Mouse (Mus musculus) mature B cell (primary cell): ENCODE measurements around the gene Ddx46.

Experiments
- in situ Hi-C: fragments of 300-500 bp; cut with MboI; formaldehyde crosslinking; loops from 2 replicates; pipeline ENCODE4 v1.14.3; 2019

Ddx46 gene

DNA sequence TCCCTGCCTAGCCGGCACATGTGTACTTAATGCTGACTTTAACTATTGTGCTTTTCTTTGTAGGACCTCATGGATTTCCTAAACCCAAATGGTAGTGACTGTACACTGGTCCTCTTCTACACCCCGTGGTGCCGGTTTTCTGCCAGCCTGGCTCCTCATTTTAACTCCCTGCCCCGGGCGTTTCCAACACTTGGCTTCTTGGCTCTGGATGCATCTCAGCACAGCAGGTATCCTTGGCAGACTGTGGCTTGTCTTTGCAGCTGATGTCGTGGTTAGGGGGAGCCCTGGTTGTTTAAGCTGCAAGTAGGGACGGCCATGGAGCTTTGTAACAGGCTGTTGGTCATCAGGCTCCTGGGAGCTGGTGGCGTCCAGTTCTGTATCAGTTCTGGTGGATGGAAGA, 86.7 kb downstream of the Ddx46 start:
- in situ Hi-C loops = no loop called here

DNA sequence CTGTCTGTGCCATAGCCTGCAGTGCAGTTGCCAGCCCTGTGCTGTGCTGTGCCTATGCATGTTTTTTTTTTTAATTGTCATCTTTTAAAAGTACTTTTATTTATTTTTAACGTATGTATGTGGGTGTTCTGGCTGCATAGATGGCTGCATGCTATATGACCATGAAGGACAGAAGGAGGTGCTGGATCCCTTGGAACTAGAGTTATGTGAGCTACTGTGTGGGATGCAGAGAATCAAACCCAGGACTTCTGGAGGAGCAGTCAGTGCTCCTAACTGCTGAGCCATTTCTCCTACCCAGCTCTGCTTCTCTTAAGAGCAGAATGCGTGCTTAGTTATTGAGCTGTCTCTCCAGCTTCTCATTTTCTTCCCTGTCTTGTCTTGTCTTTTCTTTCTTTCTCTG, 87.2 kb downstream of the Ddx46 start:
- in situ Hi-C loops = no loop called here

GRCm38 (mm10) chr13:55726598-55727119, 91.8 kb downstream of the Ddx46 start:
- in situ Hi-C loops = no loop called here

GRCm38 (mm10) chr13:55727120-55727838, 92.5 kb downstream of the Ddx46 start, which contains the start of gene Pcbd2:
Pcbd2 (plus strand) TSS chr13:55727368.
- in situ Hi-C loops = no loop called here

- in situ Hi-C loops = no loop called here
These were observed 93.0 kb downstream of the Ddx46 start for GRCm38 (mm10) chr13:55727839-55728238.

DNA sequence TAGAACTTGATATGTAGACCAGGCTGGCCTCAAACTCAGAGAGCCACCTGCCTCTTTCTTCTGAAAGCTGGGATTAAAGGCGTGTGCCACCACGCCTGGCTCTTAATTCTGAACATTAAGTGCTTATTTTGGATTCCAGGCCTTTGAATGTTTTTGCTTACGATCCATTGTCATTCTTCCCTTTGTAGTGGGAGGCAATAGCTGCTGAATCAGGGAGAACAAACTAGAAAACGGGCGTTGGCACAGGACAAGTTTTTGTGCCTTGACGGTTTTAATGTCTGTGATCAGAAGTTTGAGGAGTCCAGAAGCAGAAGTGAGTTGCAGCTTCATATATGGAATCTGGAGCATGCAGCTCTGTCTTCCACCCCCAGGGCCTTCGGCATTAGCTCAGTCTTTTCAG, 95.9 kb downstream of the Ddx46 start:
- in situ Hi-C loops = no loop called here
